Mouse (Mus musculus): Measurements from ENCODE around the gene Skil.
A peak's percentile ranks its signal among the peaks of the same experiment; 100 is the strongest.

Gene Skil

DNA sequence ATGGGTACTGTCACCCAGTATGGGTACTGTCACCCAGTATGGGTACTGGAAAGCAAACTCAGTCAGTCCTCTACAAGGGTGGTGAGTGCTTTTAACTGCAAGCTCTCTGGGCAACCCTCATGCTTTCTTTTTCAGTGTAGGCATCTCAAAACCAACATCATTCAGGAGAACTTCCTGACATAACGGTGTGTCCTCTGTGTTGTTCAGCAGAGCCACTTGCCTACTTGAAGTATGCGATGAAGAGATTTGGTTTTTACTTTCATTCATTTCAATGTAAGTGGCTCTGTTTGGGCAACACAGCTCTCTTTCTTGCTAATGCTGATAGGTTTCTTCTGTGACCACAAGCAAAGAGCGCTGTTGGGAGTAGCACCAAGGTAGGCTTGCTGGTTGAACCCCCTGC is 9.9 kb upstream of the Skil start:
- DNase-seq, result no peak

DNA sequence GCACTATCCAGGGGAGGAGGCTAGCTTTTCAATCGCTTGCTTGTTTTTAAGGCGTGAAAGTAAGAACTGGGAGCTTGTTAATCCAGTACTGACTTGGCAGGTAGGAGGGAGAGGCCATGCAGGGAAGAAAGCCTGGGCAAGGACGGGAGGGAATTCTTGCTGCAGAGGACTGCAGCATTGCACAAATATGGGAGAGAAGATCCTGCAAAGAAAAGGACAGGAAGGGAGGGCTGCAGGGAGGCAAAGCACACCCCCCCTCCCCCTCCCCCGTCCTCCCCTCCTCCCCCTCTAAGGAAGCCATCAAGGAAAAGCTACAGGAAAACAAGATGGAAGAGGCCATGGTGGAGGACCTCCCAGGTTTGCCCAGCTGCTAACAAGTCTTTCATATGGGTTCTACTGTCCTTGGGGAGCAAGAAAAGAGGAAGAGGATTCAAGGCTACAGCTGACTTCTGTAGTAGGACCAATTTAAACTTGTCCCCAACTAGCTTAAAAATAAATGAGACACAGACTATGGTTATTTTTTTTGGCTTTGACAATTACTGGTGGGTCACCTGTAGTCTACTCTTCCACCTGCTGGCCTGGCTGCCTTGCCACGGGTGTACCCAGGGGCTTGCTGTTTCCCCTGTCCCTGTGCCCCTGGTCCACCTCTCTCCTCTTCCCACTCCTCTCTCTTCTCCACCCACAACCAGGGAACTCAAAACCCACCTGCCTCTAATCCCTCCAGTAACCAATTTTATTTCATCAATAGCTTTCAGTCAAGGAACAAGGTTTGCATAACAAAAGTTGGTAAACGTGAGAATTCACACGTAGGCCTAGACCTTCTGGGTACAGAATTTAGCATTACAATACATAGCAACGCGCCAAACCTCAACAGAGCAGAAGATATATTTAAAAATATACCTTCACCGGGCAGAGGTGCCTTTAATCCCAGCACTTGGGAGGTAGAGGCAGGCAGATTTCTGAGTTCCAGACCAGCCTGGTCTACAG is 5.8 kb upstream of the Skil start:
- DNase-seq, result no peak

DNA sequence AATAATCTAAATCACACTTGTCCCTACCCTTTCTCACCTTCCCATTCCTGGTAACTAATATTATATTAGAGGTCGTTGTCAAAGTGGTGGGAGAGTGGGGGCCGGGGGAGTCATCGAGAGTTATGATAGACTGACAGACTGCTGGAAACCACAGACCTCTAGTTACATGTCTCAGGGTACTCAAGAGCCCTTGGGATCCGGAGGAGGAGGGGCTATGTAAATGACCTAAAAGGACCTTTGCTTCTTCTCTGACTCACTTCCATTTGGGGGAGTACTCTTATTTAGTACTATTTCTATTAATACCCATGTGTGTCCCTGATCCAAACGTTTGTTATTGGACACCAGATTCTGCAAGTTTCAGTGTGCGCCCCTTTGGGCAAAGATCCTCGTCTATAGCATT is 4.9 kb upstream of the Skil start:
- DNase-seq, result no peak

DNA sequence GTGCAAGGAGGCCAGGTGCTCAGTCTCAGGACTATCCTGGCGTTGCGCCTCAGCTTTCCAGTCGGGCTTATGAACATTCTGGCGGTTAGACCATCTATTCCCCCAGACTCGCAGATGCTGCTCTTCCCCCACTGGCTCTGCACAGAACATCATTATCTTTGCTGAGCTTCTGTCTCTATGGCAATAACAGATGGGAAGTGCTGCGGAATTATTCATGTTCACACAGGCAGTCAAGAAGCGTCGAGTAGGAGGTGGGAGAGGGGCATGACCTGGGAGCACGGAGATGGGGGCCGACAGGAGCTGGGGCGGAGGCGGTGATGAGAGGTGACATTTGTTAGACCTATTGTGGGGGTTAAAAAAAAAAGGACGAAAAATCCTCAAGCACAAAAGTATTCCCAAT is 1.7 kb upstream of the Skil start:
- DNase-seq, result peak; percentile 54

GRCm38 (mm10) chr3:31093627-31094351 is 1.1 kb upstream of the Skil start:
- DNase-seq, result peak; percentile 64

DNA sequence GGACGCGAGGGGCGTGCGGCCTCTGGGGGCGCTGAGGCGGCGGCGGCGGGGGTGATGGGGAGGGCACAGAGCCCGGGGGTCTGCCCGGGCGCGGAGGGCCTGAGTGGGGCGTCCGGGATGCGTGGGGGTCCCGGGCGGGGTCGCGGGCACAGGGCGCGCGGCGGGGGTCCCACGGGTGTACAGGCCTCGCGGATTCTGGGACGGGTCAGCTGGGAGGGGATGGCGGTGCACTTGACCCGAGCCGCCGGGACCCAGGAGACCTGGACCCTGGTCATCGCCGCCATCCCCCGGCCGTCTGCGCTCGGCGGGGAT is 277 bp downstream of the Skil start:
- DNase-seq, result no peak

DNA sequence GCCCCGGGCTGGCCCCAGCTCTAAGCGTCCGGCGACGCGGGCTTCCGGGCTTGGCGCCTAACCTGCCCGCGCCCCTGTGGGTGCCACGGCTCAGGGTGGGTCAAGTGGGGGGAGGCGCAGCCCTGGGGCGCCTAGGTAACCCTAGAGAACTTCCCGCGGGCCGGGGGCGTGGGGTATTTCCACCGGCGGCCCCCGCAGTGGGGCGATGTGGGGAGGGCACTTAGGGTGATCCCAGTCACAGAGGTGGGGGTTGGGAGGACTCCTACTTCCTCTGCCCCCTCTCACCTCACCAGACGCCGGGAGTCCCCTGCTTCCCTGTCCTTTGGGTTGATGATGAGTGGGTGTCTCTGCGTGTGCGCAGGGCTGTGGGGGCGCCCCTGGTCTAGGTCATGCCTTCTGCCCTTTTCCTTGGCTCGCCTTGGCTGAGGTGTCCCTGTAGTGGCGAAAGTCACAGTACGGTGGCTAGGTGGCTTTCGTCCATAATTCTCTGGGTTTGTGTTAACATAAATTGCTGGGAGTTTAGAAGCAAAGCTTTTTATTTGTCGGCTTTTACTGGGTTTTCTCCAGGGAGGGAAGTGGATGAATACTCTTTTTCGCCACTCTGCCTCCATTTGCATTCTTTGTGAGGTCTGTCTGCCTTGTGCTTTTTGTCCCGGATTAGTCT is 765 bp downstream of the Skil start:
- DNase-seq, result peak; percentile 80

DNA sequence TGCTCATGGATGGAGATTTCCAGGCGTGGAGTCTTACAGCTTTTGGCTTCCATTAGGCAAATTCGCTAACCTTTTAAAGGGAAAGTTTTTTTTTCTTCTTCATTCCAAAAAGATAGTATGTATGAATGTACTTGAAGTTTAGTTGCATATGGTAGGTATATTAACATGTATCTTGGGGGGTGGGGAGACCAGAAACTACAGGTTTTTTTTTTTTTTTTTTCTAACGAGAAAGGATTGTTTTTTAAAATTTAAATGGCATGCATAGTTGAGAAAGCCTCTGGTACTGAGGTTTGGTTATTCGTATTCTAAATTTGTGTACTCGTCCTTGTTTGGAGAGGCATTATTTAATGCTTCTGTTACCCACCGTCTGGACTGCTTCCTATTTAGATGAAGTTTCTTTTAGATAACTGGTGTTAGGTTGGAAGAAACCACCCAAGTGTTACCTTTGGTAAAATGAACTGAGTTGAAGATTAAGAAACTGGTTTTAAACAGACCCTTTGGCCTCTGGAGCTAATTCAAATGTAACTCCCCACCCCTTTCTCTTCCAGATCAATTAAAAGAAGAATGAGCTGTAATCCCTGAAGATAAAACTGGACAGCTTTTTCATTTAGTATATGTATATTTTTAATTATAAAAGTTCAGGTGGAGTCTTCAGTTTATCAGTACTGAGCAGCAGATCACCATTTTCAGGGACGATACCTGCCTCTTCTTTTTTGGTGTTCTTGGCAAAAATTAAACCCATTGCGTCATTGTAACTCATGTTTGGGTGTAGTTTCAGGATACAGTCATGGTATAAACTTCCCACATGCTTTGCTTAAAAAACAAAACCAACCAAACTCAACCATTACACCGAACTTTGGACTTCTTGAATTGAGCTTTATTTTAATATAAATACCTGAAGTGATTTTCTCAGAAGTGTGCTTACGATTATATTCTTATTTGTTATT is 1.6 kb downstream of the Skil start:
- DNase-seq, result no peak

- DNase-seq, result peak; percentile 16
Measured at GRCm38 (mm10) chr3:31097102-31097720, 2.4 kb downstream of the Skil start.

DNA sequence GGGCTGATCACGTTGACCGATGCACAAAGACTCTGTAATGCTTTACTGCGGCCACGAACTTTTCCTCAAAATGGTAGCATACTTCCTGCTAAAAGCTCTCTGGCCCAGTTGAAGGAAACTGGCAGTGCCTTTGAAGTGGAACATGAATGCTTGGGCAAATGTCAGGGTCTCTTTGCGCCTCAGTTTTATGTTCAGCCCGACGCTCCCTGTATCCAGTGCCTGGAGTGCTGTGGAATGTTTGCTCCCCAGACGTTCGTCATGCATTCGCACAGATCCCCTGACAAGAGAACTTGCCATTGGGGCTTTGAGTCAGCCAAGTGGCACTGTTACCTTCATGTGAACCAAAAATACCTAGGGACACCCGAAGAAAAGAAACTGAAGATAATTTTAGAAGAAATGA is 3.1 kb downstream of the Skil start:
- DNase-seq, result no peak

DNA sequence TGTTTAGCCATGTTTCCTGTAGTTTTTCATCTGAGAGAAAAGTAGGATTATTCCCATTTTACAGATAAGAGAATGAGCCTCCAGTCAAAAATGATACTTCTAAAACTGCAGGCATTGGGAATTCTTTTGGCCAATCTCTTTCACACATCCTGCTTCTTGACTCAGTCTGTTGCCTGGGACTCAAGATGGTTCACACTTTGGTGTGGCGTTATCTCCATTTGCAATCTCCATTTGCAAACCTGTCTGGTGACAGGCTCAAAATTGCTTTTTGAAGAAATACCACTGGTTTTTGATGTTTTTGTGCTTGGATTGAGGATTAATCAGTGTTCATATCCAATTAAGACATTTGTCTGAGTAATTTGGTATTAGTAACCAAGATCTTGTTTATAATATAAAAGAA is 3.7 kb downstream of the Skil start:
- DNase-seq, result no peak

DNA sequence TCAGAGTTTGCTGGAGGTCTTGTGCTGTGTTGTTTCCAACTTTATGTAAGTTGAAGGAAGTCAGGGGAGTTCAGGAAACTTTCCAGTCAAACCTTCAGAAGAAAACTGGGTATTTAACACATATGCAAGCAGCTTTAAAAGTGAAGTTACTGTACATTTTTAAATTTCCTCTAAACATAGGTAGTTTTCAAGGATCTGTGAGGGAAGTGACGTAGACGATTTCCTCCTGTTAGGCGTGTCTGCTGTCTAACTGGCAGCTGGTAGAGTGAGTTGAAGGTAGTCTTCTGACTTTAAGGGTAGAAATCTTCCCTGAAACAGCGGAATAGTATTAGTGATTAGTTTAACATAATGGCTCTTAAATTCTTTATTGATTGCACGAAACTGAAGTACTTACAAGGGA is 5.2 kb downstream of the Skil start:
- no peak for DNase-seq

- no peak for DNase-seq
Measured at GRCm38 (mm10) chr3:31100802-31101201, 5.9 kb downstream of the Skil start.

DNA sequence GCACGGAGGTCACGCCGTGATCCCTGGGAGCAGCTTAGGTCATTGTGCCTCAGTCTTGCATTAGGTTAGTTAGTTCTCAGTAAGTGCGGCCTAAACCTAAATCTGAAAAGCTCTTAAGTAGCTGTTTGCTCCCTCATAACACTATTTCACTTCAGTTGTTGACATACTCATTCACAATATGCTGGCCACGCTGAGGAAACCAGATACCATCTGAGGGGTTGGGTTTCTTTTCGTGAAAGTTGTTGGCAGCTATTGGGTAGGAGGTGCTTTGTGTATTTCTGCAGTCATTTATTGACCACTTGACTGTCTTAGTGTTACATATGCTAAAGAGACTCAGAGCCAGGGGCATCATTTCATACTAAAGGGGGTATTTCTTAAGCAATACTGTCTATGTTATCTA is 10.1 kb downstream of the Skil start:
- DNase-seq, result no peak

- no peak for DNase-seq
Measured at GRCm38 (mm10) chr3:31106597-31106996, 11.7 kb downstream of the Skil start.

- DNase-seq, result no peak
Measured at GRCm38 (mm10) chr3:31107674-31108073, 12.8 kb downstream of the Skil start.

DNA sequence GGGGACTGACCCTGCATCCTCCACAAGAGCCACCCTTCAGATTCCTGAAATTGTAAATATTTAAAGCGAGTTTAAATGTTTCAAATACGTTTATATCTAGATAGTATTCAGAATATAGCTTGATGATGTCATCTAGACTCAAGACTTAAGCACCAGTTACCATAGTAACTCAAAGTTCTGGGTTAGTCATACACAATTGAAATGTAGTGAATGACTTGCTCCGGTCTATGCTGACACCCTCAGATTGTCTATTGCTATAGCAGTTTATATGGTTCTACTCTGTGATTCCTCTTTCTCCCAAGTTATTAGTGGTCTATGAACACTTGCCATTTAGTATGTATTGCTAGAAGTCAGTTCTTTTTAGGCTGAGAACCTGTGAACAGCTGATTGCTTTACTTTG is 14.2 kb downstream of the Skil start:
- DNase-seq, result no peak

DNA sequence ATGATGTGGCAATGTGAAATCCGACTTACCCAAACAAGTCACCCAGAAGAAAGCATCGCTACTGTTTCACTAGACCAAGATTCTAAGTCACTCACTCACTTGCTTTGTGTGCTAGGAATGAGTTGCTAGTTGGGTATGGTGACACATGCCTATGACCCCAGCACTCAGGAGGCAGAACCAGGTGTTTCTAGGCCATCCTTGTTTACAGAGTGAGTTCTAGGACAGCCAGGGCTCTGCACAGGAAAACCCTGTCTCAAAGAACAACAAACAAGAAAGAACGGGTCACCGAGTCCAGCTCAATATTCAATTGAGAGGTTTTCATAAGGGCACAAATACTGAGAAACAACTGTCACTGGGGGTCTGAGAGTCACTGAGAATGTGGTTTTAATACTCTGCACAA is 28.2 kb downstream of the Skil start:
- DNase-seq, result no peak

DNA sequence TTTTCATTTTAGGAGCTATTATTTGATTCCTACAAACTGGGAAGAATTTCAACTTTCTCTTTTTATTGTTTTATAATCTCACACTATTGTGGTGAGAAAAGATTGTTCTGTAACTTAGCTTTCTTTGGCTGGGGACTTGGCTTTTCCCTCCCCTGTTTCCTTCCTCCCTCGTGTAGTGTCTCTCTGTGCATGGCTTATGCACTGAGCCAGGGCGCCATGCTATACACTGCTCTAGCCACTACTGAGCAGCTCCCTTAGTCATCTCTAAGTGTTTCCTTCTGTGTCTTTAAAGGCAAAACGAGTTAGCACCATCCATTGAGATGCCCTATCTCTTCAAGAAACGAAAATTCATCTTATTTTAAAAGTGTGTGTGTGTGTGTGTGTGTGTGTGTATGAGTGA is 31.4 kb downstream of the Skil start:
- no peak for DNase-seq

- no peak for DNase-seq
Measured at GRCm38 (mm10) chr3:31126848-31127247, 32.0 kb downstream of the Skil start.

GRCm38 (mm10) chr3:31129766-31130165 is 34.9 kb downstream of the Skil start:
- no peak for DNase-seq

- DNase-seq, result no peak
Measured at GRCm38 (mm10) chr3:31133664-31134063, 38.8 kb downstream of the Skil start.

All from cerebellum, adult 11-12 months (tissue).